Mouse (Mus musculus) retina, embryonic 14.5 days (tissue): Measurements from ENCODE around the gene Bach1.

Experiments
- DNase-seq: peaks from one replicate; pipeline ENCODE4 v3.0.0-alpha.2; 2015; ENCODE audit warnings: low spot score

The Bach1 gene

DNA sequence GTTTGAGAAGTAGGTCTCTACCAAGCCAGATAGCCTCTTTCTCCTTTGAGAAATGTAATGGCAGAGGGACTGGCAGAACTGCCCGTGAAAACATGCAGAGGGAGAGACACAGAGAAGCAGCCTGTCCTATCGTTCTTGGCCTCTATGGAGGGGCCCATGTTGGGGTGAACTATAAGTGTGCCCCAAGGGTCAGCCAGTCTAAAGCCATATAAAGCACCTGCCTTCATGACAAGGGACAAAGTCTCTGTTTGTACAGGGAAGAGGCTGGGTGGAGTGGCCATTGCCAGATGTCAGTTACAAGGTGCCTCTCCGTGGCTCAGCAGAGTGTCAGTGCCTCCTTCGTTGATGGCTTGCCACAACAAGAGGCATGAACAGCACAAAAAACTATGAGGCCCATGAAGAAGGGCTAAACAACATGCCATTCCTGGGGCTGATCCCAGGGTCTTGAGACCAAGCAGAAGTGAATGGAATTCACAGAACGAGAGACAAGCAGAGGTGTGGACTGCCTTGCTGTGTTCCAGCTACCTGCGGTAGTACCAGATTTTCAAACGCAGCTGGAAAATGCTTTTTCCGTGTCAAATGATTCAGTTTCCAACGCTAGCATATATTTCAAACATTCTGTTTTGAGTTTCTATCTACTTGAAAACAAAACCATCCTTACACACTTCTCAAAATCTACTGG is 42.4 kb downstream of the Bach1 start:
- no peak for DNase-seq

DNA sequence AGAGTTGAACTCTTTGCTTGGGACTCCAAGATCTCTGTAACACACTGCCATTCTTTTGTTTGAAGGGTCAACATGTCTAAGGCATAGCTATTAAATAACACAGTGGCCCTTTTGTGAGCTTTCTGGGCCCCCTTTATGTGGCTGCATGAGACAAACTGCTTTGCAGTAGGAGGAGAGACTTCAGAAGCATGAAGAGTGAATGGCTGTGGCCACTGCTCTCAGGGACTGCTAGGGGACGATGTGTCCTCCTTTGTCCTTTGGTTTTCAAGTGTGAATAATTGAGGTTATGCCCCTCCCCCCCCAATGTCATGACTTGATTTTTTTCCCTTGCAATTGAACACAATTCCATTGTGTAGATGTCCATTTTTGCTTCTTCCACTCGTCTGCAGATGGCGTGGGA is 44.9 kb downstream of the Bach1 start:
- DNase-seq = peak; percentile 69

DNA sequence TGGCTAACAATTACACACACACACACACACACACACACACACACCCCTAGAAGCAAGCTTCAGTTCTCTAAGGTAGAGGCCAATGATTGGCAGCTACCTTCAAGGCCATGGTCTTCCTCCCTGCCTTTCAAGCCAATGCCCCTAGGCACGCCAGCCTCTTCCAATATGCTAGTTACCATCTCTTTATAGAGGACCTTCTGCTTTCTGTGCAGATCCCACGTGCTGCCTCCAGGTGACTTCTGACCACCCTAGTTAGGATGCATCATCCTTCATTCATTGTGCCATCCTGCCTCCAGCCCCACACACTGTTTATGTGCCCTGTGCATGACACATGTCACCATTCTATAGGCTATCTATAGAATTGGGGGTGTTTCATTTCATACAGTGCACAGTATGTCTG is 45.6 kb downstream of the Bach1 start:
- DNase-seq = no peak

DNA sequence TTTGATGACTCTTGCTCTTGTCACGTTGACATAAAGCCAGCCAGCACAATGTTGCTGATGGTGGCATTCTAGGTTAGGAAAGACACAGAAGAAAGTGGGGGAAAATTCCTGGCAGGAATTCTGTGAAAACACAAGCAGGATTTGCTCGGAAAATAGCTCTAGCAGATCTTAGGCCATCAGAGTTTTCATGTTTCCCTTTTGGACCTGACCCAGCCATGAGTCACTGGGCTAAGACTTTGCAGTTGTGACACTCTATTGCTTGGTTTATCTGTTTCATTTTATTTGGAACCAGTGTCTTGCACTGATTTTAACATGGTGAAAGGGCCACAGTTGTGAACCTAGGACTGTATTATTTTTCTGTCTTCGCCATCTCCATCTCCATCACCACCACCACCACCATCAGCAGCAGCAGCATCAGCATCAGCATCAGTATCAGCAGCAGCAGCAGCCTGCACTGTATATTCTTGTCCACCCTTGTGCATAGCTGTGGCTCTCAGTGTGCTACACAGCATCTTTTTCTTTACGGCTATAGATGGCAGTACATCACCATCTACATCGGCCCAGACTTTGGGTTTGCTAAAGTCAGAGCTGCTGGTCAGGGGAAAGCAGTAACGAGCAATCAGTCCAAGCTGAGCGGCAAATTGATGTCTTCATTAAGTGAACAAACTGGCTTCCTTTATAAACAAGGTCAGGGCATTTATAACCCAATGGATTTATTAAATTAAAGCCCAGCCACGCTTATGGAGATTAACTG is 46.6 kb downstream of the Bach1 start:
- DNase-seq = peak; percentile 37

DNA sequence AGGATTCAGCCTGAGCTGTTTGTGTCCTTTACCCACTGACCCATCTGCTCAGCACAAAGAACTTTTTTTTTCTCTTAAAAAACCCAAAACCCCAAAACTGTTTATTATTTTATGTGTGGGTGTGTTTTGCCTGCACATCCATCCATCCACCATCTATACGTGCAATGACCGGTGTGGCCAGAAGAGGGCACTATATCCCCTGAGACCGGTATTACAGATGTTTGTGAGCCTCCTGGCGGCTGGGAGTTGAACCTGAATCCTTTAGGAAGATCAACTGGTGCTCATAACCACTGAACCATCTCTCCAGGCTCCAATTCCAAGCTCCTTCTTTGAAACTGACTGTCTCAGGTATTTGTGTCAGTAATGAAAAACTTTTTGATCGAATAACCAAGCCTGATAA is 48.0 kb downstream of the Bach1 start:
- peak; percentile 73 for DNase-seq

DNA sequence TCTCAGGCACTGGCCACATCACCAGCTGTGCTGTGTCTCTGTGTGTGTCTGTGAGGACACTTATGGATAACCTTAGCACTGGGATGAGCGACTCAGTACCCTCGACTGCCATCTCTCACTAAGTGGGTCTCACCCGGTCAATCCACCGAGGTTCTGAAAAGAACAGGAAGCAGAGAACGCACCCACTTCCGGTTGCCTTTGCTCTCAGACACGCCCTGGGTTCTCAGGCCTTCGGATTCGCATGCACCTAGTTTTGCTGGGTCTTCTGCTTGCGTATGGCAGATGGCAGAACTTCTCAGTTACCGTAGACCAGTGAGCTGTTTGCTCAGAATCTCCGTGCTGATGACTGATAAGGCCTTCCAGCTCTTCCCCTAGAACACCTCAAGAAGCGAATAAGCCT is 52.5 kb downstream of the Bach1 start:
- no peak for DNase-seq

DNA sequence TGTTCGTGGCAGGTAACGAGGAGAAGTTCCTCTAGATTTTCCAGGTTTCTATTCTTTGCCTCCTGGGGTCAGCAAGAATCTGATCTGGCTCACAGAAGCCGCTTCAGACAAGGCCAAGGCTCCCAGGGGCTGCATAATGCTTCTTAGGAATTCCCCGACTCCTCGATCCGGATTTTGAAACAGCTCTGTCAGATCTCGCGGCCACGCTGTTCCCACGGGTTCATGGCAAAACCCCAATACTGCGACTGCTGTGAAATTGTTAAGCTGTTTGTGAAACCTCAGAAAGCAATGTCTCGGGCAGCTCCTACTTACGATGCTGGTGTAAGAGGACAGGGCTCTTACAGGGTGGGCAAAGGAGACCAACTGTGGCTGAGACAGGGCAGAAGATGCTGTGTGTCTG is 53.7 kb downstream of the Bach1 start:
- no peak for DNase-seq

DNA sequence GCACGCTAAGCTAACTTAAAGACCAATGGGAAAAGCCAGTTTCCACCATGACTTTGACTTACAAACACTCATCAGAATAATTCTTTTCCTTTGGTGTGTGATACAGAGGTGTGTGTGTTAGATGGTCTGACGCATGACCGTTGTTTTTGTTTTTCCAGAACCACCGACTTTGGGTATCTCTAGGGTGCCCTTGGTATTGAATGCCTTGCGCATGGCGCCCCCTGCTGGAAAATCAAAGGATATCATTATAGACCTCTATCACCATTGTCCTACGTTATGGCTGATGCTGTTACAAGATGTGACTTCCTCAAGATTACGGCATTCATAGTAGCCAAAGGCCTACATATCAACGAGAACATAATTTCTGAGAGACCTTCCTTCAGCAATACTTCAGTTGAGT is 56.1 kb downstream of the Bach1 start:
- DNase-seq = peak; percentile 65

DNA sequence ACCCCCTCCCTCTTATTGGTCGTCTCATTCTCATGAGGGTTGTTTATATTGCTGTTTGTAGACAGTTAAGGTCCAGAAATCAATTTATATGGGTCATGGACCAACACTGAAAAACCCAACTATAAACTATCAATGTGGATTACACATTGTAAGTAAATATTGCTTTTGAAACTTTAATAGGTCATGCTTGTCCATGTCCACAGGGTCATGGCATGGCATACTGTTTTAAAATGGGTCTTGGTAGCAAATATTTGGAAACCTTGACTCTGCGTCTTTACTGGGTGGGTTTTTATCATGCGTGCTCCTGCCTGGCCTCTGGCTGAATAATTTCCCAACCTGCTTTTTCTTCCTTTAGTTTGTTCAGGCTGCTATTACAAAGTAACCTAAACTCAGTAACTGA is 57.2 kb downstream of the Bach1 start:
- no peak for DNase-seq

DNA sequence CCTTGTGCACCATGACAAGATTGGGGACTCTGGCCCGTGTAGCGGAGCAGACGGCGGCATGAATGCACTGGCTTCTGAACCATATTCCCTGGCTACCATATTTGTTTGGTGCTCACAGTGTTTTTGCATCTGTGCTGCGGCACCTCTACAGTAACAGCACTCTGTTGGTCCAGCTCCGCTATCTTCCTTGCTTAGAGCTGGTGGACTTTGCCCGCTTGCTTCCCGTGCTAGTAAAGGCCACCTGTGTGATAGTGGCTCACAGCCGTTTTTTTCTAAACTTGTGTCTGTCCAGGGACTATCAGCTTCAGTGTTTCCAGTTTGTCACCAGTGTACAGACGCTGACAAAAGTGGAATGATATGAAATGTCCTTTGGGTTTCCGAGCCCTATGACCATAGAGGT is 59.3 kb downstream of the Bach1 start:
- DNase-seq = no peak

DNA sequence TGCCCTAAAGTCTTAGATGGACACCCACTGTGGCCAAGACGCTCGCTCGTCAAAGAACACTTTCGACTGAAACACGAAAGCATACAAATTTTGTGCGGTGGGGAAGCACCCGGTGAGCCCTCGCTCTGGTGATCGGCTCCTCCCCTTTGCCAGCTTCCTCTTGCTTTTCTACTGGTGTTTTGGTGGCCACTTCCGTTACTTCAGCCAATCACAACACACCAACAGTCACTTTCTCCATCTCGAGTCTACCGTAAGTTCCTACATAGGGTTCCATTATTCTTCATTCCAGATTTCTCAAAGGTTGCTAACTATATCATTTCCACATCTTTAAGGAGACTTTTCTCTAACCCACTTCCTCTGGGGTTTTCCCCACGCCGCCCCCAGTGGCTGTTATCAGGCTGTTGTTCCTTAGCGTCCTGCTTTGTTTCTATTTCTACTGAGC is 65.9 kb downstream of the Bach1 start:
- DNase-seq = no peak

DNA sequence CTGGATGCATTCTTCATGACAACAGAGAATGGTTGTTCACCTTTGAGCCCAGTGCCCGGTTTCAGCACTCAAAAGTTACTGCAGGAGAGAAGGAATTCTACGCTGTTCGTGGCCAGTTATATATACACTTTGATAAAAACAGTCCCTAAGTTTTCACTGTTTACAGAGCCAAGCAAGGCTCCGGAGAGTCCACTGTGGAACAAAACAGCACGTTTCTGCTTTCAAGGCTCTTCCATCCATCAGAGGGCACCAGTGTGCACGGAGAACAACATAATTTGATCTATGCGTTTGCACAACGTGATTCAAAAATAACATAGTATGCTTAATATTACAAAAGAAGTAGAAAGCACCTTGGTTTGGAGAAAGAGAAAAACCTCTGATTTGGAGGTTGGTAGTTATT is 67.2 kb downstream of the Bach1 start:
- no peak for DNase-seq

DNA sequence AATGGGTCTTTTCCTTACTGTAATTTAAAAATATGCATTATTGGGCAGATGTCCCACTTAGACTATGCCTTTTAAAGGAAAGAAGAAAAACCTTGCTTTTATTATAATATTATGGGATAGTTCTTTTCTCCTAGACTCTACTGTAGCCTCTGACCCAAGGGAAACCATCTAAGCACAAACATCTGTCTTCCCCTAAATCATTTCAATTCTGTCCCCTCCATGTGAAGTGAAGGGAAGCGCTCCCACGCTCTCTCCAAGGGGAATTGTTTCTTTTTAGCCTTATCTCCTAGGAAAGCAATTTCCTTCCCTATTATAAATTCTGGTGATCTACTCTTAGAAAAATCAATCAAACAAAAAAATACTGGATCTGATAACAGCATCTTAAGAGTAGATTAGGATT is 71.8 kb downstream of the Bach1 start:
- no peak for DNase-seq

DNA sequence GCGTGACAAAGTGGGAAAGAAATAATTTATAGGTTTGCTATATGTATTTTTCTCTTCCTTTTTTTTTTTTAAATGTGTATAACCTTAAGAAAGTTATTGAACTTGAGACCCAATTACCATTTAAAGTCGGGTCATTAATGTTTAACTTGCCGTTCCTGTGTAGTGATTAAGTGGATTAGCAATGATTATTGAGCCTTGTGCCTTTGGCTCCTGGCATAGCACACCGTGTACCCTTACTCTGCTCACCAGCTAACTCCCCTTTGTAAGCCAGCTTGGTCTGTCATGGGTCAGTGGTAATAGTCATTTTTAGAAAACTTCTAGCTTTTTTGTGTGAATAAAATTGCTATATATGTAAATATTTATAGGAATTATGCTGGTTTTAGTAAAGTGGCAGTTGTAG is 73.2 kb downstream of the Bach1 start:
- DNase-seq = no peak

DNA sequence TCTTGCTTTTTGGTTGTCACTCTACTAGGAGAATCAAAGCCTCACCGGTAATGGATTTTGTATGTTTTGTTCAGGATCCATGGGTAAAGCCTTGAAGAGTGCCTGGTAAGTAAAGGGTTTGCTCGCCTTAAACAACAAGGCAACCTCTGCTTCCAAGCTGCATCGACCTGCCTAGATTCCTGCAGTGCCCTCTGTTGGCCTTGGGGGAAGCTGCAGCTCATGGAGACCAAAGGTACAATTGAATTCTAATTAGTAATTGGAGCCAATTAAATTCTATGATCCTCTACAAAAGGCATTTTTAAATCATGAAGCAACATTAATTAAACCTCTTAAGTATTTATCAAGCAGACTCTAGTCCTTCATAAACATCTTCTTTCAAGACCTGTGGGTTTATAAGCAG is 75.7 kb downstream of the Bach1 start:
- DNase-seq = no peak

DNA sequence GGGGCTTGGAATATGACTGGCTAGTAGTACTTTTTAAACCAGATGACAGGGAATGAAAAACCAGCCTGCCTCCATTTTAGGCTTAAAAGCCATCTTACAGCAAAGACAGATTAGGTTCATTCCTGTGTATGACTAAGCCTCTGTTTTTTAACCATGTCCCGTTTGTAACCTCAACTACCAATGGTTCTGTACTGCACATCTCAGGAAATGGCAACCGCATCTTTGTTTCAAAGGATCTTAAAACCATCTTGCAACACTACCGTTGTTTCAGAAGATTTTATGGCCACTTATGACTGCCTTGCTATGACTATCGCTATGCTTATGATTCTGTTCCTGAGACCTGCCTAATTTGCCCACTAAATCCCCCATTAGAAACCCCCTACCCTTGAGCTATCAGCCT is 78.6 kb downstream of the Bach1 start:
- DNase-seq = no peak

DNA sequence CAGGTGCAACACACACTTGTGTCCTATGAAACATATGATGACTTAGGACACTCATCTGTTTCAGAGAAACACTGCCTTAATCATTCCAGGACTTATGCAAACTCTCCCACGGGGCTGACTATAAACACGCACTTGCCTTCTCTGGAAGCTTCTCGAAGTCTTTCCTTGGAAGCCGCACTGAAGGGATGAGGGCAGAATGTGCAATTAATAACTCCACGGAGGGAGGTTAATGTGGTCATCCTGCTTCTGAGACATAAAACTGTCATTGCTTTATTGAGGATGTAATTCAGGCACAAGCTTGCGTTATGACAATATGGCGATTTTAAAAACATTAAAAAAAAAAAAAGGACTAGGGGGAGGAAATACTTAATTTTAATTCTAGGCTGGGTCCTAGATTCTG is 82.9 kb downstream of the Bach1 start:
- no peak for DNase-seq
